Mouse (Mus musculus) midbrain, embryonic 14.5 days (tissue): ENCODE measurements around the gene Dhrs4. TPM values are rescaled to one million over a fixed set of nuclear protein-coding genes. Genes with fewer than 3 reads are reported as not detected.

Experiments
- ATAC-seq: fragments of 200-750 bp; cut with Nextera tagmentation; 2 replicates; pipeline ENCODE4 v1.8.0; 2017; ENCODE audit warnings: moderate number of reproducible peaks, moderate library complexity; ENCODE audit not compliant: low FRiP score, low TSS enrichment
- DNase-seq: peaks from one replicate; pipeline ENCODE4 v3.0.0-alpha.2; 2015
- H3K27ac ChIP-seq: fragments of 300-500 bp; sonication (generic); replicated peaks from 2 replicates; pipeline ENCODE4 v1.5.1; 2014; ENCODE audit warnings: mild to moderate bottlenecking, low read depth, low read length, moderate library complexity
- H3K27me3 ChIP-seq: fragments of 300-500 bp; sonication (generic); 2 replicates; pipeline ENCODE4 v1.6.1; 2014; ENCODE audit warnings: low read length, control low read depth, mixed read lengths; ENCODE audit not compliant: control insufficient read depth, insufficient read depth
- H3K36me3 ChIP-seq: fragments of 300-500 bp; sonication (generic); 2 replicates; pipeline ENCODE4 v1.6.1; 2014; ENCODE audit warnings: low read length, control low read depth; ENCODE audit not compliant: control insufficient read depth, insufficient read depth
- H3K4me1 ChIP-seq: fragments of 300-500 bp; sonication (generic); 2 replicates; pipeline ENCODE4 v1.6.1; 2014; ENCODE audit warnings: mild to moderate bottlenecking, antibody characterized with exemption, low read length, control low read depth; ENCODE audit not compliant: control insufficient read depth, insufficient read depth
- H3K4me2 ChIP-seq: fragments of 300-500 bp; sonication (generic); 2 replicates; pipeline ENCODE4 v1.6.1; 2014; ENCODE audit warnings: mild to moderate bottlenecking, low read length, moderate library complexity
- H3K4me3 ChIP-seq: fragments of 300-500 bp; sonication (generic); replicated peaks from 2 replicates; pipeline ENCODE4 v1.5.1; 2014; ENCODE audit warnings: low read depth, low read length
- H3K9ac ChIP-seq: fragments of 300-500 bp; sonication (generic); replicated peaks from 2 replicates; pipeline ENCODE4 v1.6.1; 2014; ENCODE audit warnings: mild to moderate bottlenecking, low read length, moderate library complexity
- H3K9me3 ChIP-seq: fragments of 300-500 bp; sonication (generic); 2 replicates; pipeline ENCODE4 v1.6.1; 2016; ENCODE audit warnings: low read length, control low read depth, mixed read lengths; ENCODE audit not compliant: control insufficient read depth
- WGBS: fragments of 180-500 bp; shearing (Covaris S2); extraction: QIAGEN DNeasy Blood & Tissue Kit; methylation state at CpG from one replicate; pipeline ENCODE4 v1.1.7; 2014; 5-methylcytosine and 5-hydroxymethylcytosine counted together
- polyA plus RNA-seq: library from polyadenylated mRNA; unstranded; fragments of >200 nt; fragmentation: Nextera tagmentation; extraction: Ambion mirVana; gene quantifications from 2 replicates; pipeline ENCODE4 v1.2.1, GENCODE M21; 2014

Gene Dhrs4
- polyA plus RNA-seq, 1 experiment from 2014 or later, result 11.5 TPM

DNA sequence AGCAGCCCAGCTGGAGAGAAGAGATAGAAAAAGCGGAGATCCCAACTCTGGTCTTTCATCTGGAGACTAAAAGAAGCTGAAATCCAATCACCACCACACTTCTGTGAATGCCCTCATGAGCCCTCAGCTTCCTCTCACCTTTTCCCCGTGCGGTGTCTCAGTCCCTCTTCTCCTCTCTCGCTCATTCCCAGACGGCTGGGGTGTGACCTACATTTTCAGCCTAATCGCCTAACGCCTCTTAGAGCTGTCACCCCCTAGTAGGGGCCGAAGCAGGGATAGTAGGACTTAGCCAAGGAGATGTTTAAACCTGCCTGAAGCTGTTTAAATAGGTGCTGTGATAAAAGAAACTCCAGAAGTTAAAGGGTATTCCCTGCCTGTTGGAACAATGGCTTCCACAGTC is 46.2 kb downstream of the Dhrs4 start, which contains the start of gene Nrl:
Gene Nrl, minus strand, starts transcription at position 197 of the 400 bp plus-strand sequence.
- Histone ChIP-seq H3K36me3 (no peaks in the 10 kb centered on the region), H3K4me3 (no peak within 1 kb of the TSS), H3K27me3 (no peaks in the 10 kb centered on the region), H3K9me3 (no peaks in the 10 kb centered on the region), H3K4me2 (no peak within 1 kb of the TSS), H3K27ac (no peak within 1 kb of the TSS), H3K9ac (no peak within 1 kb of the TSS), H3K4me1 (peaks cover 3% of the 10 kb centered on the region; the same call in 1 of the 2 replicates)
- 47% methylated on average over 8 of the region's 8 CpGs for WGBS
- no peak for DNase-seq
- ATAC-seq, result no peak

DNA sequence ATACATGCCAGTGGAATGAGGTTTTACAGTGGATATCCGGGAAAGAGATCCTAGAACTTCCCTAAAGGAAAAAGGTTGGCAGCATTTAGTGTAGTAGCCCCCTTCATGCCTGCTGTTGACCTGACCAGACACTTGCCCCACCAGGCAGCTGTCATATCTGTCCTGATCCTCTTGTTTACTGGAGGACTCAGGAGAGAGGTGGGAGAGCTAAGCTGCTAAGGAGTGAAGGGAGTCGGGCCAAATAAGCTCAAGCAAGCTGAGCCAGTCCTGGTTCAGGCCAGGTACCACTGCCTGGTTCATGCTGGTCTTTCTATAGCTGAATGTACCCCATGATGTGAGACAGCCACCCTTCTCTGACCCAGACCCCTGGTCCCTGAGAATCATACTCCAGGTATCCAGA is 48.1 kb downstream of the Dhrs4 start:
- 76% methylated on average over 2 of the region's 2 CpGs for WGBS
- H3K4me2 ChIP-seq, result no peak overlapping the region
- ATAC-seq, result no peak
- H3K9me3 ChIP-seq, result no peaks in the 10 kb centered on the region
- H3K27me3 ChIP-seq, result no peaks in the 10 kb centered on the region
- H3K4me1 ChIP-seq, result no peaks in the 10 kb centered on the region
- DNase-seq, result no peak
- H3K4me3 ChIP-seq, result no peak overlapping the region
- H3K27ac ChIP-seq, result no peak overlapping the region
- no peaks in the 10 kb centered on the region for H3K36me3 ChIP-seq
- no peak overlapping the region for H3K9ac ChIP-seq

DNA sequence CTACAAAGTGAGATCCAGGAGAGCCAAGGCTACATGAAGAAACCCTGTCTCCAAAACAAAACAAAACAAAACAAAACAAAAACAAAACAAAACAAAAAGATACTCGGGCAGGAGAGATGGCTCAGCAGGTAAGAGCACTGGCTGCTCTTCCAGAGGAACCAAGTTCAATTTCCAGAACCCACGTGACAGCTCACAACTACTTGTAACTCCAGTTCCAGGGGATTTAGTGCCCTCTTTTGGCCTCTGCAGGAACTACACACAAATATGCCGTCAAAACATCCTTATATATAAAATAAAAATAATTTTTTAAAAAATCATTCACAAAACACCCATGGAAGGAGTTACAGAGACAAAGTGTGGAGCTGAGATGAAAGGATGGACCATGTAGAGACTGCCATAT is 49.4 kb downstream of the Dhrs4 start:
- ATAC-seq (no peak), DNase-seq (peak; percentile 67)
- Histone ChIP-seq H3K27ac (no peak overlapping the region), H3K9me3 (no peaks in the 10 kb centered on the region), H3K4me1 (no peaks in the 10 kb centered on the region), H3K9ac (no peak overlapping the region), H3K27me3 (no peaks in the 10 kb centered on the region), H3K4me3 (no peak overlapping the region), H3K36me3 (no peaks in the 10 kb centered on the region), H3K4me2 (no peak overlapping the region)
- 16% methylated on average over 3 of the region's 3 CpGs for WGBS

DNA sequence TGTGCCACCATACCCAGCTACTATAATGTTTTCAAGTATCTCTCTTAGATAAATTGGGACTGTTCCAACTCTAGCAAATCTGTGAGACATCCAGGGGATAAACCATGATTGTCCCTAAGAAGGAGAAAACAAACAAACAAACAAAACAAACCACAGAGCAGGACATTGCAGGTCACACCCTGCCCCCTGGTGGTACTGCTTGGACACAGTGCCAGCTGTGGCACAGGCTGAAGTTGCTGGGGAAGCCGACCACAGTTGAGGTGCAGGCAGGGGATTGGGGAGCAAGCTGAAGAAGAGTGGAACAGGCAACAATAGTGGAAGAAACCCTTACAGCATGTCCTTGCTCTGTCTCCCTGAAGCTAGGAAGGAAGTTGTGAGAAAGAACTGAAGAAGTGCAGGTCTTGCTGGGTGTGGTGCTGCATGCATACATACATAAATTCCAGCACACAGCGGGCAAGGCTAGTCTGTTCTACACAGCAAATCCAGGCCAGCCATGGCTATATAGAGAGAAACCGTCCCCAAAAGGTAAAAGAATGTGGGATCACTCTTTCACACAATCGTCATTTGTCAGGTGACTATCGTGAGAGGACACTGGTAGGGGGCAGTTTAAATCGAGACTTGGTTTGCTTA is 57.7 kb downstream of the Dhrs4 start:
- H3K4me3 ChIP-seq, result no peak overlapping the region
- H3K4me2 ChIP-seq, result no peak overlapping the region
- H3K36me3 ChIP-seq, result no peaks in the 10 kb centered on the region
- no peaks in the 10 kb centered on the region for H3K9me3 ChIP-seq
- peaks cover 13% of the 10 kb centered on the region for H3K4me1 ChIP-seq
- H3K27me3 ChIP-seq, result no peaks in the 10 kb centered on the region
- WGBS, result 55% methylated on average over 6 of the region's 6 CpGs
- ATAC-seq, result no peak
- no peak overlapping the region for H3K27ac ChIP-seq
- peak; percentile 68 for DNase-seq
- no peak overlapping the region for H3K9ac ChIP-seq

Other genes starting within 250 kb of the Dhrs4 start
- gene Carmil3, start 11.9 kb downstream of the Dhrs4 start, polyA plus RNA-seq, result 34.7 and 34.8 TPM in 2 replicates
- 0.74 and 1.4 TPM in 2 replicates for gene Cpne6, start 31.7 kb downstream of the Dhrs4 start, polyA plus RNA-seq
- 0.24 TPM in 1 of 2 replicates, not detected in the other for gene Nrl, start 46.2 kb downstream of the Dhrs4 start, polyA plus RNA-seq
- 15.8 and 16.2 TPM in 2 replicates for gene Pck2, start 61.5 kb downstream of the Dhrs4 start, polyA plus RNA-seq
- 133 and 134 TPM in 2 replicates for gene Dcaf11, start 81.2 kb downstream of the Dhrs4 start, polyA plus RNA-seq
- gene A730061H03Rik, start 81.6 kb downstream of the Dhrs4 start, polyA plus RNA-seq, result 1.7 and 2.1 TPM in 2 replicates
- not detected in 2 replicates for gene Fitm1, start 96.9 kb downstream of the Dhrs4 start, polyA plus RNA-seq
- 189 and 217 TPM in 2 replicates for gene Psme1, start 99.4 kb downstream of the Dhrs4 start, polyA plus RNA-seq
- gene Emc9, start 106.5 kb downstream of the Dhrs4 start, polyA plus RNA-seq, result 17.3 and 32.8 TPM in 2 replicates
- gene Psme2, start 112.4 kb downstream of the Dhrs4 start, polyA plus RNA-seq, result 165 and 182 TPM in 2 replicates
- gene Rnf31, start 113.0 kb downstream of the Dhrs4 start, polyA plus RNA-seq, result 15.6 and 17.1 TPM in 2 replicates
- gene Irf9, start 124.8 kb downstream of the Dhrs4 start, polyA plus RNA-seq, result 7.2 and 11.5 TPM in 2 replicates
- gene Rec8, start 139.3 kb downstream of the Dhrs4 start, polyA plus RNA-seq, result 2.6 and 8.2 TPM in 2 replicates
- gene Ipo4, start 157.2 kb downstream of the Dhrs4 start, polyA plus RNA-seq, result 107 and 111 TPM in 2 replicates
- gene Gm49378, start 159.1 kb downstream of the Dhrs4 start, polyA plus RNA-seq, result 2.6 and 4.1 TPM in 2 replicates
- gene Tm9sf1, start 165.0 kb downstream of the Dhrs4 start, polyA plus RNA-seq, result 44.7 and 53.8 TPM in 2 replicates
- gene Tssk4, start 171.4 kb downstream of the Dhrs4 start, polyA plus RNA-seq, result 0.35 and 0.47 TPM in 2 replicates
- gene Mdp1, start 181.8 kb downstream of the Dhrs4 start, polyA plus RNA-seq, result 74.8 and 78.9 TPM in 2 replicates
- 41.0 and 42.3 TPM in 2 replicates for gene Gmpr2, start 193.2 kb downstream of the Dhrs4 start, polyA plus RNA-seq
- gene Nedd8, start 193.4 kb downstream of the Dhrs4 start, polyA plus RNA-seq, result 529 and 660 TPM in 2 replicates
- 23.4 and 26.9 TPM in 2 replicates for gene Tinf2, start 203.1 kb downstream of the Dhrs4 start, polyA plus RNA-seq
- 0.14 and 0.36 TPM in 2 replicates for gene Tgm1, start 235.2 kb downstream of the Dhrs4 start, polyA plus RNA-seq
- 39.4 and 48.5 TPM in 2 replicates for gene Rabggta, start 243.5 kb downstream of the Dhrs4 start, polyA plus RNA-seq